Mouse (Mus musculus) kidney, embryonic 14.5 days (tissue): ENCODE results near the gene Klhl6. TPM values are rescaled to one million over a fixed set of nuclear protein-coding genes. Genes with fewer than 3 reads are reported as not detected.

Experiments
- ATAC-seq: fragments of 200-750 bp; cut with Nextera tagmentation; 2 replicates; pipeline ENCODE4 v1.8.0; 2017; ENCODE audit warnings: moderate number of reproducible peaks, mild to moderate bottlenecking, moderate TSS enrichment, moderate library complexity; ENCODE audit not compliant: low FRiP score, low TSS enrichment
- H3K27ac ChIP-seq: fragments of 300-500 bp; sonication (generic); 2 replicates; pipeline ENCODE4 v1.5.1; 2014; ENCODE audit warnings: low read depth, mild to moderate bottlenecking, low read length, moderate library complexity, mixed read lengths
- H3K27me3 ChIP-seq: fragments of 300-500 bp; sonication (generic); 2 replicates; pipeline ENCODE4 v1.6.1; 2014; ENCODE audit warnings: mild to moderate bottlenecking, low read length; ENCODE audit not compliant: control insufficient read depth, insufficient read depth
- H3K36me3 ChIP-seq: fragments of 300-500 bp; sonication (generic); 2 replicates; pipeline ENCODE4 v1.6.1; 2014; ENCODE audit warnings: low read length, mixed read lengths; ENCODE audit not compliant: control insufficient read depth, insufficient read depth
- H3K4me1 ChIP-seq: fragments of 300-500 bp; sonication (generic); 2 replicates; pipeline ENCODE4 v1.6.1; 2014; ENCODE audit warnings: low read length, mixed read lengths; ENCODE audit not compliant: control insufficient read depth, insufficient read depth
- H3K4me2 ChIP-seq: fragments of 300-500 bp; sonication (generic); replicated peaks from 2 replicates; pipeline ENCODE4 v1.6.1; 2014; ENCODE audit warnings: low read depth, mild to moderate bottlenecking, low read length
- H3K4me3 ChIP-seq: fragments of 300-500 bp; sonication (generic); 2 replicates; pipeline ENCODE4 v1.5.1; 2014; ENCODE audit warnings: mild to moderate bottlenecking, low read length
- H3K9ac ChIP-seq: fragments of 300-500 bp; sonication (generic); 2 replicates; pipeline ENCODE4 v1.6.1; 2014; ENCODE audit warnings: low read depth, mild to moderate bottlenecking, low read length, moderate library complexity
- H3K9me3 ChIP-seq: fragments of 300-500 bp; sonication (generic); 2 replicates; pipeline ENCODE4 v1.6.1; 2016; ENCODE audit warnings: low read length; ENCODE audit not compliant: control insufficient read depth
- WGBS: fragments of 180-500 bp; shearing (Covaris S2); extraction: QIAGEN DNeasy Blood & Tissue Kit; methylation state at CpG from one replicate; pipeline ENCODE4 v1.1.7; 2014; 5-methylcytosine and 5-hydroxymethylcytosine counted together
- polyA plus RNA-seq: library from polyadenylated mRNA; unstranded; fragments of >200 nt; fragmentation: Nextera tagmentation; extraction: Ambion mirVana; gene quantifications from 2 replicates; pipeline ENCODE4 v1.2.1, GENCODE M21; 2014

Gene Klhl6
- polyA plus RNA-seq, 1 experiment from 2014 or later: 10.7 TPM

- no peaks in the 10 kb centered on the region for H3K36me3 ChIP-seq
- ATAC-seq: no peak
Observed at GRCm38 (mm10) chr16:19966437-19966836, 16.4 kb downstream of the Klhl6 start.

GRCm38 (mm10) chr16:19962951-19963350 lies 19.9 kb downstream of the Klhl6 start:
- 86% methylated on average over 3 of the region's 3 CpGs for WGBS

More at GRCm38 (mm10) chr16:19966437-19966836, 16.4 kb downstream of the Klhl6 start:
- Histone ChIP-seq H3K4me3 (no peak overlapping the region), H3K4me1 (no peaks in the 10 kb centered on the region), H3K9ac (no peak overlapping the region), H3K27ac (no peak overlapping the region), H3K27me3 (no peaks in the 10 kb centered on the region), H3K9me3 (no peaks in the 10 kb centered on the region), H3K4me2 (no peak overlapping the region)
- 71% methylated on average over 1 of the region's 1 CpGs for WGBS

GRCm38 (mm10) chr16:19961070-19961469 lies 21.8 kb downstream of the Klhl6 start:
- ATAC-seq: no peak
- Histone ChIP-seq H3K4me3 (no peak overlapping the region), H3K36me3 (no peaks in the 10 kb centered on the region), H3K4me1 (no peaks in the 10 kb centered on the region), H3K9ac (no peak overlapping the region), H3K27ac (no peak overlapping the region), H3K9me3 (no peaks in the 10 kb centered on the region), H3K27me3 (no peaks in the 10 kb centered on the region), H3K4me2 (no peak overlapping the region)
- WGBS: 86% methylated on average over 2 of the region's 2 CpGs

More at GRCm38 (mm10) chr16:19962951-19963350, 19.9 kb downstream of the Klhl6 start:
- Histone ChIP-seq H3K27me3 (no peaks in the 10 kb centered on the region), H3K27ac (no peak overlapping the region), H3K4me3 (no peak overlapping the region), H3K4me2 (no peak overlapping the region), H3K9ac (no peak overlapping the region), H3K9me3 (no peaks in the 10 kb centered on the region), H3K4me1 (no peaks in the 10 kb centered on the region), H3K36me3 (no peaks in the 10 kb centered on the region)
- ATAC-seq: no peak

GRCm38 (mm10) chr16:19960407-19961058 lies 22.3 kb downstream of the Klhl6 start:
- H3K27me3 ChIP-seq: no peaks in the 10 kb centered on the region
- H3K36me3 ChIP-seq: no peaks in the 10 kb centered on the region
- no peaks in the 10 kb centered on the region for H3K4me1 ChIP-seq
- H3K4me3 ChIP-seq: no peak overlapping the region
- H3K27ac ChIP-seq: no peak overlapping the region
- H3K9me3 ChIP-seq: no peaks in the 10 kb centered on the region
- ATAC-seq: no peak
- 66% methylated on average over 4 of the region's 4 CpGs for WGBS
- H3K4me2 ChIP-seq: no peak overlapping the region
- H3K9ac ChIP-seq: no peak overlapping the region

- Histone ChIP-seq H3K4me3 (no peak overlapping the region), H3K4me1 (no peaks in the 10 kb centered on the region), H3K27me3 (no peaks in the 10 kb centered on the region), H3K4me2 (no peak overlapping the region), H3K9ac (no peak overlapping the region), H3K36me3 (no peaks in the 10 kb centered on the region), H3K9me3 (no peaks in the 10 kb centered on the region), H3K27ac (no peak overlapping the region)
- no peak for ATAC-seq
- WGBS: 80% methylated on average over 5 of the region's 5 CpGs
Observed at GRCm38 (mm10) chr16:19957051-19957450, 25.8 kb downstream of the Klhl6 start.

- H3K4me1 ChIP-seq: 0 out of 2 replicates have a peak, but pooled peaks cover 5% of the 10 kb centered on the region
- H3K27me3 ChIP-seq: no peaks in the 10 kb centered on the region
- no peak overlapping the region for H3K27ac ChIP-seq
- H3K9ac ChIP-seq: no peak overlapping the region
- H3K4me2 ChIP-seq: no peak overlapping the region
- no peaks in the 10 kb centered on the region for H3K36me3 ChIP-seq
- H3K4me3 ChIP-seq: no peak overlapping the region
- WGBS: 87% methylated on average over 3 of the region's 3 CpGs
- no peaks in the 10 kb centered on the region for H3K9me3 ChIP-seq
- ATAC-seq: no peak
Observed at GRCm38 (mm10) chr16:19947336-19947735, 35.5 kb downstream of the Klhl6 start.

- Histone ChIP-seq H3K27ac (no peak overlapping the region), H3K4me2 (no peak overlapping the region), H3K4me3 (no peak overlapping the region), H3K36me3 (no peaks in the 10 kb centered on the region), H3K4me1 (0 out of 2 replicates have a peak, but pooled peaks cover 5% of the 10 kb centered on the region), H3K27me3 (no peaks in the 10 kb centered on the region), H3K9ac (no peak overlapping the region), H3K9me3 (no peaks in the 10 kb centered on the region)
- 52% methylated on average over 11 of the region's 11 CpGs for WGBS
- peak; percentile 85 for ATAC-seq
Observed at GRCm38 (mm10) chr16:19946578-19947298, 36.1 kb downstream of the Klhl6 start.

- Histone ChIP-seq H3K36me3 (no peaks in the 10 kb centered on the region), H3K9me3 (no peaks in the 10 kb centered on the region), H3K4me1 (no peaks in the 10 kb centered on the region), H3K9ac (no peak overlapping the region), H3K4me3 (no peak overlapping the region), H3K27ac (no peak overlapping the region), H3K27me3 (no peaks in the 10 kb centered on the region), H3K4me2 (no peak overlapping the region)
- ATAC-seq: no peak
Observed at GRCm38 (mm10) chr16:19920823-19921222, 62.0 kb downstream of the Klhl6 start.

- no peak for ATAC-seq
- Histone ChIP-seq H3K4me1 (no peaks in the 10 kb centered on the region), H3K4me3 (no peak overlapping the region), H3K9ac (no peak overlapping the region), H3K27me3 (no peaks in the 10 kb centered on the region), H3K27ac (no peak overlapping the region), H3K36me3 (no peaks in the 10 kb centered on the region), H3K9me3 (no peaks in the 10 kb centered on the region), H3K4me2 (no peak overlapping the region)
- WGBS: 85% methylated on average over 1 of the region's 1 CpGs
Observed at GRCm38 (mm10) chr16:19918286-19918685, 64.6 kb downstream of the Klhl6 start.
